Mouse (Mus musculus) erythroblast, embryonic 14.5 days (primary cell): ENCODE data around the gene Ntrk3. TPM values are rescaled to one million over a fixed set of nuclear protein-coding genes. Genes with fewer than 3 reads are reported as not detected.

Experiments
- H3K27me3 ChIP-seq: 2 replicates; pipeline ENCODE4 v1.6.1; 2012; ENCODE audit warnings: inconsistent platforms; ENCODE audit not compliant: control insufficient read depth
- H3K36me3 ChIP-seq: 2 replicates; pipeline ENCODE4 v1.6.1; 2012; ENCODE audit warnings: mild to moderate bottlenecking, inconsistent platforms; ENCODE audit not compliant: control insufficient read depth
- H3K4me1 ChIP-seq: 2 replicates; pipeline ENCODE4 v1.6.1; 2012; ENCODE audit warnings: inconsistent platforms; ENCODE audit not compliant: control insufficient read depth
- H3K4me3 ChIP-seq: replicated peaks from 2 replicates; pipeline ENCODE3; 2012; ENCODE audit warnings: moderate library complexity, mild to moderate bottlenecking, inconsistent platforms
- H3K9me3 ChIP-seq: 2 replicates; pipeline ENCODE4 v1.6.1; 2012; ENCODE audit warnings: low read length, inconsistent platforms, mixed read lengths; ENCODE audit not compliant: control insufficient read depth
- GATA1 ChIP-seq: IDR thresholded peaks from 2 replicates; pipeline ENCODE4 v1.6.1; 2012; ENCODE audit warnings: low read length, inconsistent platforms, mixed read lengths
- TAL1 ChIP-seq: IDR thresholded peaks from 3 replicates; pipeline ENCODE4 v1.6.1; 2012; ENCODE audit warnings: low read length, inconsistent platforms, mixed read lengths
- polyA plus RNA-seq: library from polyadenylated mRNA; stranded (reverse); fragments of >175 nt; gene quantifications from 2 replicates; pipeline ENCODE4 v1.2.3, GENCODE M21; 2012

Gene Ntrk3
- 0.05 TPM in 1 of 2 replicates, not detected in the other for polyA plus RNA-seq

DNA sequence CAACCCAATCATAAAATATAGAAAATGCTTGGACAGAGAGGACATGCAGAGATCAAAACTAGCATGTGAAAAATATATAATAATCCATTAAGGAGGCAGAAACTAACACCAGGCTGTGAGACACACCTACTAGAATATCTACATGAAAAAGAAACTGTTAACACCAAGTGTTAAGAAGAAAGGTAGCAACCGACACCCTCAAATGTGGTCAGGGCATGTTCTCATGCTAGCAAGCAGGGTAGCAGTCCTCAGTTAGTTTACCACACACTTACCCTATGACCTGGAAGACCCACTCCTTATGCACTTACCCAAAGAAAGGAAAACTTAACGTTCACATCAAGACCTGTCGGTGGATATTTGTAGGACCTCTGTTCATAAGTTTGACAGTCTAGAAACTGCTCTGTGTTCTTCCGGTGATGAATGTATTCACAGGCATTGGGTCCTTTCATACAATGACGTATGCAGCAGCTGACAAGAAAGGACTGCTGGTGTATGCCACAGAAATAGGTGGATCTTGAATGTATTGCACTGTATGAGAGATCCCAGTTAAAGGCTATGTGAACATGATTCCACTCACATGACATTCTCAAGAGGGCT lies at the start of gene Ntrk3:
Ntrk3 (minus strand) TSS at position 399 of the 597 bp plus-strand sequence.
- TF ChIP-seq GATA1: no peak
- no peak for TF ChIP-seq TAL1
- Histone ChIP-seq H3K4me3 (no peak within 1 kb of the TSS), H3K9me3 (no peaks in the 10 kb centered on the region), H3K36me3 (no peaks in the 10 kb centered on the region), H3K27me3 (no peaks in the 10 kb centered on the region), H3K4me1 (no peaks in the 10 kb centered on the region)

GRCm38 (mm10) chr7:78785906-78786305 lies 48.1 kb upstream of the Ntrk3 start:
- Histone ChIP-seq H3K27me3 (no peaks in the 10 kb centered on the region), H3K36me3 (peaks cover 68% of the 10 kb centered on the region), H3K4me1 (peaks cover 44% of the 10 kb centered on the region), H3K4me3 (no peak overlapping the region), H3K9me3 (no peaks in the 10 kb centered on the region)
- TF ChIP-seq TAL1: no peak
- no peak for TF ChIP-seq GATA1

GRCm38 (mm10) chr7:78782639-78783581 lies 45.1 kb upstream of the Ntrk3 start, which contains the start of the genes Mrps11 and Mrpl46:
Mrps11 (plus strand) TSS chr7:78783119.
Mrpl46 (minus strand) TSS chr7:78783531.
- Histone ChIP-seq H3K27me3 (no peaks in the 10 kb centered on the region), H3K4me1 (peaks cover 39% of the 10 kb centered on the region), H3K9me3 (no peaks in the 10 kb centered on the region), H3K4me3 (peak within 1 kb of the TSS; percentile 72), H3K36me3 (peaks cover 66% of the 10 kb centered on the region)
- TF ChIP-seq TAL1 (no peak), GATA1 (no peak)

- Histone ChIP-seq H3K4me1 (peaks cover 18% of the 10 kb centered on the region), H3K36me3 (peaks cover 71% of the 10 kb centered on the region)
- TF ChIP-seq TAL1 (no peak), GATA1 (no peak)
These were observed 40.9 kb upstream of the Ntrk3 start for GRCm38 (mm10) chr7:78778741-78779140.

DNA sequence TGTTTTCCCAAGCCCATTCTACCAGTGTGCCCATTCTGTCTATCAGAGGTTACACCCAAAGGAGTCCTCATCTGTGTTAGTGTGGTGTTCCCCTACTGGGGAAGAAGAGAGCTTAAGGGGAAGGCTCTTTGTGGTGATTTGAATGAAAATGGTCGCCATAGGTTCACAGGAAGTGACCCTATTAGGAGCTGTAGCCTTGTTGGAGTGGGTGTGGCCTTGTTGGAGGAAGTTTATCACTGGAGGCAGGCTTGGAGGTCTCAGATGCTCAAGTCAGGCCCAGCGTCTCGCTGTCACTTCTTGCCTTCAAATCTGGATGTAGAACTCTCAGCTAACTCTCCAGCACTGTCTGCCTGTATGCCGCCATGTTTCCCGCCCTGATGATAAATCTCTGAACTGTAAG lies 33.1 kb upstream of the Ntrk3 start:
- Histone ChIP-seq H3K9me3 (no peaks in the 10 kb centered on the region), H3K36me3 (peaks cover 31% of the 10 kb centered on the region), H3K4me1 (no peaks in the 10 kb centered on the region; the same call in 1 of the 2 replicates), H3K4me3 (no peak overlapping the region), H3K27me3 (no peaks in the 10 kb centered on the region)
- TF ChIP-seq GATA1 (no peak), TAL1 (no peak)

More at GRCm38 (mm10) chr7:78778741-78779140, 40.9 kb upstream of the Ntrk3 start:
- Histone ChIP-seq H3K9me3 (no peaks in the 10 kb centered on the region), H3K4me3 (no peak overlapping the region), H3K27me3 (no peaks in the 10 kb centered on the region)

DNA sequence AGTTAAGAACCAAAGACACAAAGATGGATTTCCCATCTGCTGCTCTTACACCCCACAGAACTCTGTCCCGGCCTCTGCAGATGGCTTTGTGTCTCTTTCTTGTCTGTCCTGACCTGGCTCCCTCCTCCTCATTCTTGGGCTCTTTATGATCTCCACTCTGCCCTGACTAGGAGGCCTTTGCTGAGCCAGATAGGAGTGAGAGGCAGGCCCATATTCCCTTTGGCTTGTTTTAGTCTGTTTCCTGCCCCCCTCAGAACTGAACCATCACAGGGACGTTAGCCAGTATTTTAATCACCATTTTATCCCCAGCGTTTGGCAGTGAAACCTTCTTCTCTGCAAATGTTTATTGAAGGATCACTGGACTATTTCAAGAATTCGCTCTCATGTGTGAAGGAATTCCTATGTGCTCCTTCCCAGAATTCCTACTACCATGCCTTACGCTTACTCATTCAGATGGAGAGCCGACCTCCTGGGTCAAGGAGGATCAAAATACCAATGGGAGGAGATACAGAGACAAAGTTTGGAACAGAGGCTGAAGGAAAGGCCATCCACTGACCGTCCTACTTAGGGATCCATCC lies 31.4 kb upstream of the Ntrk3 start:
- TF ChIP-seq GATA1 (no peak), TAL1 (no peak)
- Histone ChIP-seq H3K27me3 (no peaks in the 10 kb centered on the region), H3K36me3 (peaks cover 14% of the 10 kb centered on the region), H3K9me3 (no peaks in the 10 kb centered on the region), H3K4me3 (no peak overlapping the region), H3K4me1 (no peaks in the 10 kb centered on the region; the same call in 1 of the 2 replicates)

DNA sequence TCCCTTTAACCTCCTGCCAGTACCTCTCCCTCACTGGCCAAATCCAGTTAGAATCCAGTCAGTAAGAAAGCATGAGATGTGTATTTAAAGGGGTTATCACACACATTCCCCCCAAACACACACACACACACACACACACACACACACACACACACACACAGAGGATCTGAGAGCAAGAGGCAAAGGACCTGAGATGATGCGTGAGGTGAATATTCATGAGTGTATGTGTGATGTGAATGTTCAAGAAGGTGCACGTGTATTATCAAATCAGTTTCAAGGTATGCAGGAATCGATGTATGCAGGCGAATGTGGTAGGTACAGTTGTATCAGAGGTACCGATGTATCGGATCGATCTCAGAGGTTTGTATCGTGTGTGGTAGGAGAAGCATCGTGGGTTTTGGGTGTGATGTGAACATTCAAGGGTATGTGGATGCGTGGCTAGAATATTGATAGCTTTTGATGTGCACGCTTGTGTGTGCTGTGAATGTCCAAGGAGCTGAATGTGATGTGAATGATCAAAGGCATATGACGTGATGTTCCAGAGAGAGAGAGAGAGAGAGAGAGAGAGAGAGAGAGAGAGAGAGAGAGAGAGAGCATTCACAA lies 30.2 kb upstream of the Ntrk3 start:
- Histone ChIP-seq H3K9me3 (no peaks in the 10 kb centered on the region), H3K4me3 (no peak overlapping the region), H3K36me3 (peaks cover 3% of the 10 kb centered on the region), H3K27me3 (no peaks in the 10 kb centered on the region), H3K4me1 (no peaks in the 10 kb centered on the region; the same call in 1 of the 2 replicates)
- TF ChIP-seq GATA1 (no peak), TAL1 (no peak)

DNA sequence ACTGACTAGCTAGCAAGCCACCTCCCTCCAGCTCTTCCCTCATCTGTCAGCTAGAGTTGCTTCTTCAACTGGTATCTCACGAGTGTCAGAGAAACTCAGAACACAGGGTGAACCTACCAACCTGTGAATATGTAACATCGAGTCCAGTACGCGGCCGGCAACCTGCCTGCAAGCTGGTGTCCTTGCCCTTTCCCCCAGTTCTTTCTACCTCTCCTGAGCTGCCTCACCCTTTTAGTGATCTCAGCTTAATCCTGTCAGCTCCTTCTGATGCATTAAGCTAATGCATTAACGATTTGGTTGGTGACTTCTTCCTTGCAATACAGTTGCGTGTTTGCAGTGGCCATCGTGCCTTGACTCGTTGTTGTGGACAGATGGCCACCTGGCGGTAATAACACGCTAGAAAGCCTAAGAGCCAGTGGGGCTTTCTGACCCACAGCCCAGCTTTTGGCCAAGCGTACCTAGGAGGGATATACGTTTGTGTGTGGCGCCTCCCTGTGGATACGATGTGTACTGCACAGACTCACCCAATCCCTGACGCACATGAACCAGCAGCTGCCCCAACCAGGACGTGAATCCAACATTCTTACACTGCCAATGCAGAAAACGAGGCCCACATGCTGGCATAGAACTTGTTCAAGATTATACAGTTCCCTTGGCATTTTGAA lies 28.3 kb upstream of the Ntrk3 start:
- H3K36me3 ChIP-seq: no peaks in the 10 kb centered on the region
- no peak overlapping the region for H3K4me3 ChIP-seq
- TF ChIP-seq TAL1 (no peak), GATA1 (no peak)
- no peaks in the 10 kb centered on the region for H3K27me3 ChIP-seq
- H3K9me3 ChIP-seq: no peaks in the 10 kb centered on the region
- no peaks in the 10 kb centered on the region; the same call in 1 of the 2 replicates for H3K4me1 ChIP-seq
